Mouse (Mus musculus) stomach, postnatal 0 days (tissue): ENCODE measurements around the gene Uhrf1bp1. TPM values are rescaled to one million over a fixed set of nuclear protein-coding genes. Genes with fewer than 3 reads are reported as not detected.

Experiments
- ATAC-seq: fragments of 200-750 bp; cut with Nextera tagmentation; 2 replicates; pipeline ENCODE4 v1.8.0; 2017; ENCODE audit not compliant: low FRiP score, low TSS enrichment
- DNase-seq: peaks from one replicate; pipeline ENCODE4 v3.0.0-alpha.2; 2016; ENCODE audit warnings: low spot score
- H3K27ac ChIP-seq: fragments of 300-500 bp; sonication (generic); replicated peaks from 2 replicates; pipeline ENCODE4 v1.5.1; 2014; ENCODE audit warnings: mild to moderate bottlenecking, control low read depth
- H3K27me3 ChIP-seq: fragments of 300-500 bp; sonication (generic); 2 replicates; pipeline ENCODE4 v1.6.1; 2014; ENCODE audit warnings: low read length; ENCODE audit not compliant: control insufficient read depth, insufficient read depth
- H3K36me3 ChIP-seq: fragments of 300-500 bp; sonication (generic); 2 replicates; pipeline ENCODE4 v1.6.1; 2014; ENCODE audit warnings: low read length, mixed read lengths; ENCODE audit not compliant: control insufficient read depth, insufficient read depth
- H3K4me1 ChIP-seq: fragments of 300-500 bp; sonication (generic); replicated peaks from 2 replicates; pipeline ENCODE4 v1.6.1; 2014; ENCODE audit warnings: antibody characterized with exemption; ENCODE audit not compliant: control insufficient read depth, insufficient read depth
- H3K4me2 ChIP-seq: fragments of 300-500 bp; sonication (generic); replicated peaks from 2 replicates; pipeline ENCODE4 v1.6.1; 2014; ENCODE audit warnings: low read depth, mild to moderate bottlenecking, control low read depth, moderate library complexity
- H3K4me3 ChIP-seq: fragments of 300-500 bp; sonication (generic); 2 replicates; pipeline ENCODE4 v1.5.1; 2014; ENCODE audit warnings: low read depth, low read length, control low read depth
- H3K9ac ChIP-seq: fragments of 300-500 bp; sonication (generic); 2 replicates; pipeline ENCODE4 v1.6.1; 2014; ENCODE audit warnings: mild to moderate bottlenecking, low read length, control low read depth, mixed read lengths
- H3K9me3 ChIP-seq: fragments of 300-500 bp; sonication (generic); 2 replicates; pipeline ENCODE4 v1.6.1; 2016; ENCODE audit warnings: low read length; ENCODE audit not compliant: control insufficient read depth
- CTCF ChIP-seq: IDR thresholded peaks from 2 replicates; pipeline ENCODE4 v1.5.1; 2016; ENCODE audit warnings: antibody characterized with exemption, low read depth, mild to moderate bottlenecking, moderate library complexity
- EP300 ChIP-seq: optimal IDR thresholded peaks from 2 replicates; pipeline ENCODE3; 2016; ENCODE audit warnings: antibody characterized with exemption
- WGBS: fragments of 180-500 bp; shearing (Covaris S2); extraction: QIAGEN DNeasy Blood & Tissue Kit; methylation state at CpG from one replicate; pipeline ENCODE4 v1.1.7; 2014; 5-methylcytosine and 5-hydroxymethylcytosine counted together
- polyA plus RNA-seq: library from polyadenylated mRNA; unstranded; fragments of >200 nt; fragmentation: Nextera tagmentation; extraction: Ambion mirVana; gene quantifications from 2 replicates; pipeline ENCODE4 v1.2.1, GENCODE M21; 2015

Uhrf1bp1 gene
- 1.3 and 1.4 TPM in 2 replicates for polyA plus RNA-seq

GRCm38 (mm10) chr17:27856265-27856797 lies at the start of gene Uhrf1bp1:
Uhrf1bp1 (plus strand) TSS chr17:27856441.
- Histone ChIP-seq H3K9ac (peak within 1 kb of the TSS; percentile 86), H3K27ac (peak within 1 kb of the TSS; percentile 88), H3K36me3 (no peaks in the 10 kb centered on the region), H3K4me2 (peak within 1 kb of the TSS; percentile 88), H3K4me3 (peak within 1 kb of the TSS; percentile 92), H3K9me3 (no peaks in the 10 kb centered on the region), H3K4me1 (peaks cover 11% of the 10 kb centered on the region), H3K27me3 (no peaks in the 10 kb centered on the region)
- TF ChIP-seq CTCF = no peak; the same call in 1 of the 2 replicates
- DNase-seq (peak; percentile 95), ATAC-seq (peak; percentile 87)
- WGBS = under 1% methylated on average over 50 of the region's 54 CpGs

- TF ChIP-seq CTCF (no peak), EP300 (no peak)
- 39% methylated on average over 2 of the region's 2 CpGs for WGBS
- Histone ChIP-seq H3K36me3 (no peaks in the 10 kb centered on the region), H3K27ac (peak overlapping the region; percentile 35; the same call in 1 of the 2 replicates), H3K9me3 (no peaks in the 10 kb centered on the region), H3K4me3 (no peak overlapping the region), H3K4me1 (no peaks in the 10 kb centered on the region; the same call in 1 of the 2 replicates), H3K9ac (no peak overlapping the region), H3K4me2 (no peak overlapping the region), H3K27me3 (no peaks in the 10 kb centered on the region)
- DNase-seq (no peak), ATAC-seq (peak; percentile 41; the same call in 1 of the 2 replicates)
Measured at GRCm38 (mm10) chr17:27807542-27808078, 48.6 kb upstream of the Uhrf1bp1 start.

- no peaks in the 10 kb centered on the region; the same call in 1 of the 2 replicates for H3K4me1 ChIP-seq
- H3K27me3 ChIP-seq = no peaks in the 10 kb centered on the region
- no peak for TF ChIP-seq EP300
- no peak for TF ChIP-seq CTCF
- 52% methylated on average over 16 of the region's 16 CpGs for WGBS
- H3K36me3 ChIP-seq = no peaks in the 10 kb centered on the region
- DNase-seq = no peak
- peak overlapping the region; percentile 2; the same call in 1 of the 2 replicates for H3K4me2 ChIP-seq
- no peak overlapping the region for H3K9ac ChIP-seq
- H3K4me3 ChIP-seq = no peak overlapping the region
- H3K27ac ChIP-seq = peak overlapping the region; percentile 61
- H3K9me3 ChIP-seq = no peaks in the 10 kb centered on the region
- peak; percentile 45; the same call in 1 of the 2 replicates for ATAC-seq
Measured at GRCm38 (mm10) chr17:27810569-27811331, 45.5 kb upstream of the Uhrf1bp1 start.

GRCm38 (mm10) chr17:27811980-27812379 lies 44.3 kb upstream of the Uhrf1bp1 start:
- ATAC-seq (peak; percentile 42; the same call in 1 of the 2 replicates), DNase-seq (no peak)
- H3K9ac ChIP-seq = no peak overlapping the region
- WGBS = 75% methylated on average over 3 of the region's 3 CpGs
- H3K36me3 ChIP-seq = no peaks in the 10 kb centered on the region
- no peaks in the 10 kb centered on the region for H3K27me3 ChIP-seq
- no peak for TF ChIP-seq CTCF
- TF ChIP-seq EP300 = no peak
- H3K4me3 ChIP-seq = no peak overlapping the region
- H3K4me1 ChIP-seq = no peaks in the 10 kb centered on the region
- no peak overlapping the region for H3K4me2 ChIP-seq
- no peaks in the 10 kb centered on the region for H3K9me3 ChIP-seq
- 0 out of 2 replicates have a peak overlapping the region, but pooled peaks have one; percentile 31 for H3K27ac ChIP-seq

- no peak overlapping the region for H3K27ac ChIP-seq
- ATAC-seq (no peak), DNase-seq (no peak)
- H3K4me3 ChIP-seq = no peak overlapping the region
- H3K4me1 ChIP-seq = no peaks in the 10 kb centered on the region
- no peaks in the 10 kb centered on the region for H3K27me3 ChIP-seq
- no peak overlapping the region for H3K4me2 ChIP-seq
- no peak for TF ChIP-seq CTCF
- no peak for TF ChIP-seq EP300
- H3K9ac ChIP-seq = no peak overlapping the region
- no peaks in the 10 kb centered on the region for H3K36me3 ChIP-seq
- no peaks in the 10 kb centered on the region for H3K9me3 ChIP-seq
Measured at GRCm38 (mm10) chr17:27814606-27815005, 41.6 kb upstream of the Uhrf1bp1 start.

GRCm38 (mm10) chr17:27819011-27819410 lies 37.2 kb upstream of the Uhrf1bp1 start:
- 14% methylated on average over 7 of the region's 7 CpGs for WGBS
- Histone ChIP-seq H3K27me3 (no peaks in the 10 kb centered on the region), H3K36me3 (no peaks in the 10 kb centered on the region), H3K4me1 (no peaks in the 10 kb centered on the region), H3K27ac (peak overlapping the region; percentile 97), H3K4me3 (peak overlapping the region; percentile 89), H3K4me2 (peak overlapping the region; percentile 56), H3K9me3 (no peaks in the 10 kb centered on the region), H3K9ac (peak overlapping the region; percentile 90)
- TF ChIP-seq CTCF (no peak), EP300 (no peak)
- ATAC-seq = no peak
- no peak for DNase-seq
